Mouse (Mus musculus): ENCODE measurements around the gene Rxfp1.

DNA sequence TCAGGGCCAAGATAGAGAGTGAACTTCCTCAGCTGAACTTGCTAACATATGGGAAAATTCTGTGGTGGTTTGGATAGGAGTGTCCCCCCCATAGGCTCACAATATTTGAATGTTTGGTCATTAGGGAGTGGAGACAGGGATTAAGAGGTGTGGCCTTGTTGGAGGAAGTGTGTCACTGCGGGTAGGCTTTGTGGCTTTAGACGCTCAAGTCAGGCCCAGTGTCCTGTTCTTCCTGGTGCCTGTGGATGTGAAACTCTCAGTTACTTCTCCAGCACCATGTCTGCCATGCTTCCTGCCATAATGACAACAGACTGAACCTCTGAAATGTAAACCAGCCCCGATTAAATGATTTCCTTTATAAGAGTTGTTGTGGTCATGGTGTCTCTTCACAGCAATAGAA lies 61.3 kb downstream of the Rxfp1 start:
- TF ChIP-seq CTCF (IDR thresholded peaks at IDR 0.05): no peak
- TF ChIP-seq POLR2A (IDR thresholded peaks at IDR 0.05; ENCODE audit: insufficient read depth, low read depth, low read length): no peak

Measured in heart, adult 2 months (tissue).